In genomic region chr14:28057159-28057884, GRCm38 (mm10) we compare ENCODE assay signal across 9 mouse cellular contexts.
DNase-seq lines count a peak whose midpoint lies in the region; ATAC-seq lines count a peak whose summit lies in the region.
"Had no signal": no experiment of that assay in that cellular context is flagged by ENCODE, and none has a peak within 500 bp of the region (broad histone marks: within the 10 kb centered on the region; RNA-seq: fewer than 3 reads in every experiment).

No protein-coding gene starts in this region.

- H3K9ac ChIP-seq in kidney, embryonic 14.5 days (ENCODE audit: low read depth, low read length) = no peak overlapping the region
- no peak overlapping the region for H3K9ac ChIP-seq in forebrain, embryonic 14.5 days (ENCODE audit: low read length)
- H3K9ac ChIP-seq in lung, embryonic 15.5 days = no peak overlapping the region
- no peak overlapping the region for H3K9ac ChIP-seq in neural tube, embryonic 13.5 days

- no peak overlapping the region for H3K4me2 ChIP-seq in kidney, embryonic 14.5 days (replicated peaks; ENCODE audit: low read depth, low read length)
- 0 out of 2 replicates have a peak overlapping the region, but pooled peaks have one; percentile 21 for H3K4me2 ChIP-seq in forebrain, embryonic 14.5 days (ENCODE audit: low read length)
- peak overlapping the region; percentile 29; the same call in 1 of the 2 replicates for H3K4me2 ChIP-seq in lung, embryonic 15.5 days
- H3K4me2 ChIP-seq in neural tube, embryonic 13.5 days = peak overlapping the region; percentile 13; the same call in 1 of the 2 replicates

- H3K4me1 ChIP-seq in kidney, embryonic 14.5 days (ENCODE audit: control insufficient read depth, insufficient read depth, low read length) = no peaks in the 10 kb centered on the region
- peaks cover 17% of the 10 kb centered on the region for H3K4me1 ChIP-seq in forebrain, embryonic 14.5 days (ENCODE audit: control insufficient read depth, insufficient read depth, low read length)
- H3K4me1 ChIP-seq in lung, embryonic 15.5 days = peaks cover 26% of the 10 kb centered on the region
- peaks cover 28% of the 10 kb centered on the region for H3K4me1 ChIP-seq in neural tube, embryonic 13.5 days (replicated peaks)

- H3K27ac ChIP-seq in kidney, embryonic 14.5 days (ENCODE audit: low read depth, low read length) = peak overlapping the region; percentile 81
- peak overlapping the region; percentile 63; the same call in 1 of the 2 replicates for H3K27ac ChIP-seq in forebrain, embryonic 14.5 days (ENCODE audit: low read depth, low read length)
- peak overlapping the region; percentile 87 for H3K27ac ChIP-seq in lung, embryonic 15.5 days
- peak overlapping the region; percentile 34 for H3K27ac ChIP-seq in neural tube, embryonic 13.5 days (replicated peaks)

- H3K4me3 ChIP-seq in kidney, embryonic 14.5 days (ENCODE audit: low read length) = no peak overlapping the region
- H3K4me3 ChIP-seq in forebrain, embryonic 14.5 days (ENCODE audit: low read depth, low read length) = no peak overlapping the region
- no peak overlapping the region for H3K4me3 ChIP-seq in lung, embryonic 15.5 days
- H3K4me3 ChIP-seq in neural tube, embryonic 13.5 days = no peak overlapping the region

- WGBS in kidney, embryonic 14.5 days = 54% methylated on average over 11 of the region's 11 CpGs
- 21% methylated on average over 11 of the region's 11 CpGs for WGBS in forebrain, embryonic 14.5 days
- 32% methylated on average over 11 of the region's 11 CpGs for WGBS in lung, embryonic 15.5 days
- 35% methylated on average over 11 of the region's 11 CpGs for WGBS in neural tube, embryonic 13.5 days

- no peak for DNase-seq in kidney, postnatal 14 days
- DNase-seq in forebrain, embryonic 14.5 days (ENCODE audit: low spot score) = peak; percentile 6
- no peak for DNase-seq in natural killer cell, adult 2 months (ENCODE audit: low spot score in 2 of 2)
- no peak for DNase-seq in c-Kit-positive CD71-positive TER-119-positive erythroid progenitor cells, embryonic 14.5 days (ENCODE audit: low spot score)
- no peak for DNase-seq in right cerebral cortex, postnatal 25 days
- DNase-seq: kidney, adult 9 months had no signal

- H3K27me3 ChIP-seq in kidney, embryonic 14.5 days (ENCODE audit: control insufficient read depth, insufficient read depth, low read length) = no peaks in the 10 kb centered on the region
- no peaks in the 10 kb centered on the region for H3K27me3 ChIP-seq in forebrain, embryonic 14.5 days (replicated peaks; ENCODE audit: control insufficient read depth, insufficient read depth, low read length)
- no peaks in the 10 kb centered on the region for H3K27me3 ChIP-seq in lung, embryonic 15.5 days
- 0 out of 2 replicates have a peak, but pooled peaks cover 5% of the 10 kb centered on the region for H3K27me3 ChIP-seq in neural tube, embryonic 13.5 days

- H3K9me3 ChIP-seq in kidney, embryonic 14.5 days (ENCODE audit: control insufficient read depth, low read length) = no peaks in the 10 kb centered on the region
- H3K9me3 ChIP-seq in forebrain, embryonic 14.5 days (replicated peaks; ENCODE audit: control insufficient read depth, low read length) = no peaks in the 10 kb centered on the region
- no peaks in the 10 kb centered on the region for H3K9me3 ChIP-seq in lung, embryonic 15.5 days
- H3K9me3 ChIP-seq in neural tube, embryonic 13.5 days = no peaks in the 10 kb centered on the region

- no peaks in the 10 kb centered on the region for H3K36me3 ChIP-seq in kidney, embryonic 14.5 days (ENCODE audit: control insufficient read depth, insufficient read depth, low read length)
- H3K36me3 ChIP-seq in forebrain, embryonic 14.5 days (ENCODE audit: control insufficient read depth, insufficient read depth, low read length) = no peaks in the 10 kb centered on the region
- no peaks in the 10 kb centered on the region for H3K36me3 ChIP-seq in lung, embryonic 15.5 days
- H3K36me3 ChIP-seq in neural tube, embryonic 13.5 days = no peaks in the 10 kb centered on the region

- 0 out of 2 replicates have a peak, but pooled peaks have one; percentile 3 for ATAC-seq in kidney, embryonic 14.5 days (ENCODE audit: low FRiP score, low TSS enrichment)
- peak; percentile 40 for ATAC-seq in forebrain, embryonic 14.5 days
- ATAC-seq in lung, embryonic 15.5 days (ENCODE audit: borderline replicate concordance, extremely low read depth, low FRiP score, low TSS enrichment) = peak; percentile 69
- no peak; the same call in 1 of the 2 replicates for ATAC-seq in neural tube, embryonic 13.5 days (ENCODE audit: low read depth)

Comparison
In these comparisons a context has a peak if more than half of its experiments do, and no peak if none do; other contexts are left out.
1. H3K27ac ChIP-seq: peak in every context shown above with its lines; median percentile 87 in lung, embryonic 15.5 days; 81 in kidney, embryonic 14.5 days; 63 in forebrain, embryonic 14.5 days; 34 in neural tube, embryonic 13.5 days.